Mouse (Mus musculus) small intestine, adult 2 months (tissue): Measurements from ENCODE around the gene Trappc2l.
"Not testable (repeated sequence)": the region's sequence is repeated elsewhere in the genome, so short reads cannot be mapped to it uniquely, and the experiment has no call there.

Experiments
- CTCF ChIP-seq: fragments of 200-500 bp; IDR thresholded peaks from 2 replicates; pipeline ENCODE4 v1.5.1; 2012; ENCODE audit warnings: low read depth, mild to moderate bottlenecking, control low read depth, inconsistent platforms, low read length, moderate library complexity, mixed read lengths; ENCODE audit not compliant: insufficient replicate concordance, insufficient read length; ENCODE audit errors: extremely low read depth
- POLR2A ChIP-seq: fragments of 200-500 bp; IDR thresholded peaks from 2 replicates; pipeline ENCODE4 v1.6.1; 2012; ENCODE audit warnings: low read depth, mild to moderate bottlenecking, control low read depth, inconsistent platforms, low read length, moderate library complexity

- TF ChIP-seq CTCF, POLR2A: not testable (repeated sequence)
Measured at GRCm38 (mm10) chr8:122573176-122573575, 38.3 kb upstream of the Trappc2l start.
